Mouse (Mus musculus): ENCODE results near the gene Mllt3.
A peak's percentile ranks its signal among the peaks of the same experiment; 100 is the strongest.

Gene Mllt3

DNA sequence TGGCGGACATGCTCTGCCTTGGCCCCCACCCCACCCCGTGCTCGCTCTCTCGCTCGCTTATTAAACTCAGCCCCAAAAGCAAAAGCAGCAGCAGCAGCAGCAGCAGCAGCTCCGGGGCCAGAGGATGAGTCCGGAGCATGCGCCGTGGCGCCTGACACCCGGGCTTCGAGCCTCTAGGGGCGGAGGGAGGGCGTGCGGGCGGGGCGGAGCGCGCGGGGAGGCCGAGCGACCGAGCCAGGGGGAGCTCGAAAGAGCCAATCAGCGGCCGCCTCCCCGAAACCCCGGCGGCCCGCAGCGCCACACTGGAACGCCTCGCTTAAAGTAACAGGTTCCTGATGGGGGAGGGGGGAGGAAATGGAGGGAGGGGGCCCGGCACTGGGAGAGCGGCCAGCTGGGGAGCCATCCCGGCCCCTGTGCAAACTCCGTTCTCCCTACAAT is at the start of gene Mllt3:
Mllt3 (minus strand) TSS at position 149 of the 438 bp plus-strand sequence.
- DNase-seq (ENCODE audit: low read depth, low spot score): peak; percentile 94

DNA sequence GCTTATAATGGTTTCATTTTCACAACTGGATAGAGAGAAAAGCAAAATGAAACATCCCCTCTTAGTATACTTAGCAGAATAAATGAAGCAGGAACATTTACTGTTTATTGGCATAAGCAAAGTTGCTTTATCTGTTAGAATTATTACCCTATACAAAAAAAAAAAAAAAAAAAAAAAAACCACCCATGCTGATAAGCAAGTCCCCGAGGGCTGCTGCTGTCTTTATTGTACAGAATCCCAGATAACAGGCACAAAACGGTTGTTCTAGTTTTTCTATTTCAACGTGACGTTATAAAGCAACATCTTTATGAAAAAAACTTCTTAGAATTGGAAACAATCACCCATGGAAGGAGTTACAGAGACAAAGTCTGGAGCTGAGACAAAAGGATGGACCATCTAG is 49.2 kb upstream of the Mllt3 start:
- DNase-seq (ENCODE audit: low read depth, low spot score): no peak

DNA sequence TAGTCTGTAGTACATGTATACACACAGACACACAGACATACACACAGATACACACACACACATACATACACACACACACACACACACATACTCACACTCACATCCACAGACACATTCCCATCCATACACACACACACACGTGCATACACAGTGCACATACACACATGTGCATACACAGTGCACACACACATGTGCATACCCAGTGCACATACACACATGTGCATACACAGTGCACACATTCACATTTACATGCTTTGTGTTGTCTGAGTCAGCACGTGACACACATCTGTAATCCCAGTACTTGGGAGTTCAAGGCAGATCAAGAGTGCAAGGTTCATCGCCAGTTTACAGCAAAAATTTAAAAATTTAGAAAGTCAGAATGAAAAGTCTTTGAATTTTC is 48.7 kb upstream of the Mllt3 start:
- DNase-seq (ENCODE audit: low read depth, low spot score): no peak

DNA sequence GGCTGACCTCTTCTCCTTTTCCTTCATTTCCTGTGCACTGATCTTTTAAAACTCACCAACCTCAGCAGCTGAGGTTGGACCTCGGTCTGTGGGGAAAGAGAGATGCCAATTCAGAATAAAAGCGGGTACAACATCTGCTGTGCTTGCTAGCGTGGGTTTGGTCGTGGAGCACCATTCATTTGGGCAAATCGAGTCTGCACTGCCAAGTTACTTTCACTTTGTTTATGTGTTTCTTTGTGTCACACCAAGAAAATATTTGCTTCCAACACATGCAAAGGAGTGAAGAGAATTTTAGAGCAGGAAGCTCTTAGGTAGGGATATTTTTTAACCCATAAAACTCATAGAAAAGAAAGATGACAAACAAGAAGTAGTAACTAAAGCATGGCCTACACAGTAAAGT is 48.3 kb upstream of the Mllt3 start:
- DNase-seq (ENCODE audit: low read depth, low spot score): no peak

DNA sequence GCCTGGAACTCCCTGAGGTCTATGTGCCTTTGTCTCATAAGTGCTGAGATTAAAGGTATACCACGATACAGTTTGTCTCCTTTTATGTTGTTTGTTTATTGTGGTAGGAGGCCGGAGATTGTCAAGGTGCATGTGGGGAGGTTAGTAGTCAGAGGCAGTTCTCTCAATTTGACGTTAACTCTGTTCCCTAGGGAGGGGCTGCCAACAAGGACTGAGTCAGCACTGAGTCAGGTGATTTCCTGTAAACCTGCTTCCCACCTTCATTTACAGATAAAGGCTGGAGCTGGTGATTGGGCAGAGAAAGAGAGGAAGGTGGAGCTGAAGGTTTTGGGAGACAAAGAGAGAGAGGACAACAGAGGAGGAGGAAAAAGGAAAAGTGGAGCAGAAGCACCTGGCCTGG is 45.8 kb upstream of the Mllt3 start:
- DNase-seq (ENCODE audit: low read depth, low spot score): no peak

DNA sequence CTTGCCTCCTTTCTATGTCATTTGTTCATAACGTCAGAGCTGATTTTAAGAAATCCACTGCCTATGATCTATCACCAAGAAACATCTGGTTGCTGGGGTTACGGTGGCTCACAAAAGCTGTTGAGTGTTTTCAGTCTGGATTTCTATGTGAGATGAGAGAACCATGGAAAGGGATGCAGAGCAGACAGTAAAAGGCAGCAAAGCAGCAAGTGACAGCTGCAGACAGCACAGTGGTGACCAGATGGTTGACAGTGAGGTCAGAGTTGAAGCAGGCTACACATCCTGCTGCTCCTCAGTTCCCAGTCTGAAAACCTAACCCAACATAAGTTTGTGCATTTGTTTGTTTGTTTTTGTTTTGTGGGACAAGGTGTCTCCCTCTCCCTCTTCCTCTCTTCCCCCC is 42.2 kb upstream of the Mllt3 start:
- no peak for DNase-seq (ENCODE audit: low read depth, low spot score)

DNA sequence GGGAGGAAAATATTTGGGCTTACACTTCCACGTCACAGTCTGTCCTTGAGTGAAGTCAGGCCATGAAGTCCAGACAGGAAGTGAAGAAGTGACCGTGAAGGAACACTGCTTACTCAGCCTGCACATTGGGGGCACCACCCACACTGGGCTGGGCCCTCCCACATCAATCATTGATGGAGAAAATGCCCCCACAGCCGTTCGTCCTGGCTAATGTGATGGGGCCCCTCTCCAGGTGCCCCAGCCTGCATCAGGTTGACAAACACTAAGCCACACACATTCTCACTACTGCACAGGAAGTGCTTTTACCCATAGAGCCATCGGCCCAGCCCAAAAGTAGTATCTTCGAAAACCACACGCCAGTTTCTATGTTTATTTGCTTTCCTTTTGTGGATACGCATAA is 13.1 kb upstream of the Mllt3 start:
- DNase-seq (ENCODE audit: low read depth, low spot score): no peak

DNA sequence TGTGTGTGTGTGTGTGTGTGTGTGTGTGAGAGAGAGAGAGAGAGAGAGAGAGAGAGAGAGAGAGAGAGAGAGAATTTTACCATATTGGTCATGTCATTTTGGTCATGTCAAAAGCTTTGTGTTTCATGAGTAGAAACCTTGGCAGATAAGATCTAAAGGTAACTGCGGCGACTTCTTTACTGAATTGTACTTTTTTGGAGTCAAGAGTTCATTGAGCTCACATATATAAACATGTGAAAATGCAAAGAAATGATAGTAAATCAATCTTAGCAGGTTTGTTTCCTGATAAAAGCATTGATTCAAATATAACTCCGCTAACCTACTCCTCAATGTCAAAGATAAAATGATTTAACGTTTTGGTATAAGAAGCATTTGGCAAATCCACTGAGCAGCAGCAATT is 12.0 kb upstream of the Mllt3 start:
- no peak for DNase-seq (ENCODE audit: low read depth, low spot score)

DNA sequence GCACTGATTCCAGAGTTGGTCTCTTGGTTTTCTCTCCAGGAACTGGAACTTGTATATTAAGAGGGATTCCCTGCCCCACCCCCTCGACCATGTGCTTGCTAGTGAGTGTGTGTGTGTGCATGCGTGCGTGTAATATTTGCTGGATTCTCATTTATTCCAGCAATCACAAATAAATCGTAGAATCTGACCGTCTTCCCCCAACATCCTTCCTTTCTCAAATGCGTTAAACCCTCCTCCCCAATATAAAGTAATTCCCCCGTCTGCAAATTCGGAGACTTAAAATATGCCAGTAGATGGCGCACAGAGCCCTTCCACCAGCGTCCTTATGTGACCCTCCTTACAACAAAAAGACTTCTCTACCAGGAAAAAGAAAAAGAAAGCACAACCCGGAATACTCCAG is 2.2 kb upstream of the Mllt3 start:
- peak; percentile 29 for DNase-seq (ENCODE audit: low read depth, low spot score)

DNA sequence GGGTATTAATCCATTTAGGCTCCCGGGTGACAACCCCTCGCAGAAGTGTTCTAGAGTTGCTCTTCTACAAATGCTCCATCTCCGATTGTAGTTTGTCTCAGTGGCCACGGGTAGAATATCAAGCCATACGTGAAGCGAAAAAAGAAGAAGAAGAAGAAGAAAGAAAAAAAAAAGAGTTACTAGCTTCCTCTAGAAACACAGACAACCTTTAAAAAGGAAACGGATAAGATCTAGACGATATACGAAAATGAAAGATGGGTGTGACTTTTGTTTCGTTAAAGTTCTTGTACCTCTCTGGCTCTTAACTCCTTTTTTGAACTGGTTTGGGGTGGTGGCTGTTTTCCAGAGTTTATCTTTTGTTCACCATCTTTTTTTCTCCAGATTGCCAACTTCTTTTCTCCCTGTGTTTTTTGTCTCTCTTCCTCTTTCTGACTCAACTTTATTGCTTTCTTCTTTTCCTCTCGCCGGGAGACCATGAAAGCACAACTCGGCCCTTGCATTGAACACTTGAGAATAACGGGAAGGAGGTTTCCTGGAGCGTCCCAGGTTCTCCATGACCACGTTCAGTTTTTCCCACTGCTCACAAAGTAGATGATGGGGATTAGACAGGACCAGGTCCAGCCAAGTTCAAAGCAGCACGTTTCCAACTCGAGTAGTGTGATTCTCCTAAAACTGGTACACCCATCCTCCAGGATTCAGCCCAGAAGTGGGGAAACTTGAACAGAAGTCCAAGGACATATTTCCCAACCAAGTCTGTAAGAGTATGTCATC is 1.4 kb upstream of the Mllt3 start:
- DNase-seq (ENCODE audit: low read depth, low spot score): no peak

DNA sequence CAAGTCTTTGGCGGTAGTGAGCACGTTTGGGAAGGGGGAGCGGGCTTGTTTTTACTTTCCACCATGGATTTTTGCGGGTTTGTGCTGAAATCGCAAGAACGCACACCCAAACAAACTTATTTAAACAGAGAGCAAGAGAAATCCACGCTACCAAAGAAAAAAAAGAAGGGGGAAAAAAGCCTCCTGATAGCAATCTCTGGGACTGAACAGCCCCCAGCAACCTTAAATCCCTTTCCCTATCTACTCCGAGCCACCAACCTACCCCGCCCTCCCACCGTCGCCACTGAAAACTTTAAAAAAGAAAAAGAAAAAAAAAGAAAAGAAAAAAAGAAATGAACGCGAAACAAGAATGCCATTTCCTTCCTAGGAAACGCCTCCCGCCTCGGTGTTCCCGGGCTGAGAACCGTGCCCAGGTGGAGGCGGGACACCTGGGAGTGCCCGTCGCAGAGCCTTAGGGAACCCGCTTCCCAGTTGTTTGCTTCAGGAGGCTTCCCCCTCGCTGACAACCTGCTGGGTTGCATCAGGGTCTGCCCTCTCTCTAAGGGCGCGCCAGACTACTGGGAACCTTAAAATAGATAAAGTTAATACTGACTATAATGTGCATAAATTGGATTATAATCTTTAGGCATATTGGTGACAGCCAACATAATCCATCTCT is 694 bp upstream of the Mllt3 start:
- DNase-seq (ENCODE audit: low read depth, low spot score): no peak

DNA sequence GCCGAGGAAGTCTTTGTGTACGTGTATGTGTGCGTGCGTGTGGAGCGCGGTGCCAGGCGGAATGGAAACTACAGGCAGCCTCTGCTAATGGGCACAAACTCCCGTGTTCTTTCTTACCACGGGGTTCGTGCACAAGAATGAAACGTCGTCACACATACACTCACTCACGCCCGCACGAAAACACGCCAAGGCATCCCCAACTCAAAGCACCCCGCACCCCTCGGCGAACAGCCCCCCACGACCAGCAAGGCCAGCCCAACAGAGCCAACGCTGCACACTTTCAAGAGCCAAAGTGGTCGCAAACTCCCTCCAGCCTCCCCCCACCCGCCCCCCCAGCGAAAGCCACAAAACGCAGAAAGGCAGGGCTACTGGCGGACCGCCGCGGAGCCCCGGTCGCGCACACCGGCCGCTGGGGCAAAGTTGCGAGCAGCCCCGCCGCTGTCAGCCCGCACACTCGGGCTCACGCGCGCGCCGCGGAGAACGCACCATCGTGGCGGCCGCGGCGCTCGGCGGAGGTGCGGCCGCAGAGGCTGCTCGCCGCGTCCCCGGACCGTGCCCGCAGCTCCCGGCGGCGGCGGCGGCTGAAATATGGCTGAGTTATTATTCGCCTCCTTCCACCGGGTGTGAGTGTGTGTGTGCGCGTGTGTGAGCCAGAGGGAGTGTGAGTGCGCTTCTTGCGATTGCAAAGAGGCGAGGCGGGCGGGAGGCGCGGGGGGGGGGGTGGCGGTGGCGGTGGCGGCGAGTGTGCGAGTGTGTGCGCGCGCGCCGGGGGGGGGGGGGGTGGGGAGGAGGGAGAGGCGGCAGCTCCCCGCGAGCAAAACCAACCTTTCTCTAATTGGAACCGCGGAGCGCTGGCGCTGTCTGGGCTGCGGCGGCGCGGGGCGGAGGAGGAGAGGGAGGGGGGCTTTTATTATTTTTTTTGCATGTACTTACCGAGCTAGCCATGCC is 739 bp downstream of the Mllt3 start:
- no peak for DNase-seq (ENCODE audit: low read depth, low spot score)

DNA sequence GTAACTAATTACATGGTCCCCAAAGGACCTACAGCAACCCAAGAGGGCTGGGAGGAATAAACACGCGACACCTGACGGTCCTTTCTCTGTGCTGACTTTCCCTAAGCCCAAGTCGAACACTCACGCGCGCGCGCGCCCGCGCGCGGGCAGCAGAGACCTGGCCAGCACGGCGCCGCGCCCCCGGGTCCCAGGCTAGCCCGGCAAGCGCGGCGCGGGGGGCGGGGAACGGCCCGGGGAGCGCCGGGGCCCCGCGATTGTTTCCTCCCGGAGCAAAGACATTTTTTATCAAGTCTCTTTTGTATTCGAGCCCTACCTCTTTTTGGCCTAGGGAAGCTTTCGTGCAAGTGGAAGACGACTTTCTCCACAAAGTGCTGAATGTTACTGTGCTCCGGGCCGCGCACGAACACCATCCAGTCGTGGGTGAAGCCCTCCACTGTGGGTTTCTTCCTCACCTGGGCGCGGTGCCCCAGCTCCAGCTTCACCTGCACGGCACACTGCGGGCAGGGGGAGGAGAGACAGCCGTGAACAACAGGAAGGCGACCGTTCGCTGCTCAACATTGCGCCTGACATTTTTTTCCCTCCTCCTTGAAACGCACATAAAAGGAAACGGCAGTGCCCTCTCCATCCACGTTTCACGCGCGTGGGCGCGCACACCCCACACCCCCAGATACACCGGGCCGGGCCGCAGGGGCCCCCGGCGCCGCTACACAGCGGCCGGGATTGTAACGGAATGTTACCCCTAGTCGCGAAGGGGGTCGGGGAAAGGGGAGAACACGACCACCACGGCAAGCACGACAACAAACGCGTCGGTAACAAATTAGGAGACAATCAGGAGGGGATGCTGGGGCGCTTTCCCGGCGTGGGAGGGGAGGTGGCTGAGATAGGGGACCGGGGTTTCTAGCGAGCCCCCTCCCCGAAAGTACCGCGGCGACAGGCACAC is 1.7 kb downstream of the Mllt3 start:
- no peak for DNase-seq (ENCODE audit: low read depth, low spot score)

DNA sequence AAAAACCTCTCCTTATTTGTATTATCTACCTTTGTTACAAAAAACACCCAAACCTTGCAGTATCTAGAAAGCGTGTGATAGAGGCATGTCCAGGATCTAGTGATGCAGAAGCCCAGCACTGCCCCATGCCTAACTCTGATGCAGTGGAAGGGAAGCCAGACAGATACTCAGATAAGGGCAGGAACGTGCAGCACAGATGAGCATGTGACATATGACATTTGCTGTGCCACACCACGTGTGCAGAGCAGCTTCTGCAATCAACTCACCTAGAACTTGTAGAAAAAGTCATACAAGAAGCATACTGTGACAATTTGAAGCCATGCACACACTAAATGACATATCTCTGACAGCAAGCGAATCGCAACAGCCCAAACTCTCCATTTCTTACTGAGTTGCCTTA is 9.6 kb downstream of the Mllt3 start:
- DNase-seq (ENCODE audit: low read depth, low spot score): no peak

DNA sequence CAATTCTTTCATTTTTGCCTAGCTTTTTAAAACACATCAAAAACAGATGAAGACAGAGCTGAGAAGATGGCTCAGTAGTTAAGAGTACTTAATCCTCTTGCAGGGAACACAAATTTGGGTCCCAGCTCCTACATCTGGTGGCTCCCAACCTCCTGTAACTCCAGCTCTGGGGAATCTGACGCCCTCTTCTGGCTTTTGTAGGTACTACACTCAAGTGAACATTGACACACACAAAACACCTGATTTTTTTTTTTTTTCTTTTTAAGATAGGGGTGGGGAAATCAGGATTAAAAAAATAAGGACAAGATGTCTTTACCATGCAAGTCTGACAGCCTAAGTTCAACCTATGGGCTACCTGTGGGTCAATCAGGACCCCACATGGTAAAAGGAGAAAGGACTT is 10.5 kb downstream of the Mllt3 start:
- no peak for DNase-seq (ENCODE audit: low read depth, low spot score)

DNA sequence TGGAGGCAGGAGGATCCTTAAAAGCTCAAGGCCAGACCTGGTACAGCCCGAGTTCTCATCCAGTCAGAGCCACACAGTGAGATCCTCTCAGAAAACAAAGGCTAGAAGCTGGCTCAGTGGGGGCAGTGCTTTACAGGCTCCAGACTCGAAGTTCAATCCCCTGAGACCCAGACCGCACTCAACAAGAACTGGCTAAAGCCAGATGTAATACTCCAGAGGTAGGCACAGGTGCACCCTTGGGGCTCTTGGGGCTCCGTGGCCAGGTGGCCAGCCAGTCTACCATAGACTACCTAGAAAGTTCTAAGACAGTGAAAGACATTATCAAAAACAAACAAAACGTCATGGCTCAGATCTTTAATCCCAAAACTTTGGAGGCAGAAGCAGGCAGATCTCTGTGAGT is 12.7 kb downstream of the Mllt3 start:
- no peak for DNase-seq (ENCODE audit: low read depth, low spot score)

DNA sequence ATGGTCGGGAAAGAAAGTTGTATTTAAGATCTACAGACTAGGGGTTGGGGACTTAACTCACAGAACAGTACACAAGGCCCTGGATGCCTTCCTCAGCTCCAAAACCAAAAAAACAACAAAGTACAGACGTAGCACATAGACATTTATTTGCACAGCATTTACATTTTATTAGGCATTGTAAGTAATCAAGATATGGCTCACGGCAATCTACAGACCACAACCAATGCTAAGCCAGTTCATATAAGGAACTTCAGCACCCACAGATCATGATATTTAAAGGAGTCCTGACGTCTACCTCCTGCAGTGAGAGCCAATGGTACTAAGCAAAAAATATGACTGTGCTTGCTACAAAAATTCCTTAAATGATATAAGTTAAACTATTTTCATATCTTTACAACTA is 13.5 kb downstream of the Mllt3 start:
- DNase-seq (ENCODE audit: low read depth, low spot score): no peak

DNA sequence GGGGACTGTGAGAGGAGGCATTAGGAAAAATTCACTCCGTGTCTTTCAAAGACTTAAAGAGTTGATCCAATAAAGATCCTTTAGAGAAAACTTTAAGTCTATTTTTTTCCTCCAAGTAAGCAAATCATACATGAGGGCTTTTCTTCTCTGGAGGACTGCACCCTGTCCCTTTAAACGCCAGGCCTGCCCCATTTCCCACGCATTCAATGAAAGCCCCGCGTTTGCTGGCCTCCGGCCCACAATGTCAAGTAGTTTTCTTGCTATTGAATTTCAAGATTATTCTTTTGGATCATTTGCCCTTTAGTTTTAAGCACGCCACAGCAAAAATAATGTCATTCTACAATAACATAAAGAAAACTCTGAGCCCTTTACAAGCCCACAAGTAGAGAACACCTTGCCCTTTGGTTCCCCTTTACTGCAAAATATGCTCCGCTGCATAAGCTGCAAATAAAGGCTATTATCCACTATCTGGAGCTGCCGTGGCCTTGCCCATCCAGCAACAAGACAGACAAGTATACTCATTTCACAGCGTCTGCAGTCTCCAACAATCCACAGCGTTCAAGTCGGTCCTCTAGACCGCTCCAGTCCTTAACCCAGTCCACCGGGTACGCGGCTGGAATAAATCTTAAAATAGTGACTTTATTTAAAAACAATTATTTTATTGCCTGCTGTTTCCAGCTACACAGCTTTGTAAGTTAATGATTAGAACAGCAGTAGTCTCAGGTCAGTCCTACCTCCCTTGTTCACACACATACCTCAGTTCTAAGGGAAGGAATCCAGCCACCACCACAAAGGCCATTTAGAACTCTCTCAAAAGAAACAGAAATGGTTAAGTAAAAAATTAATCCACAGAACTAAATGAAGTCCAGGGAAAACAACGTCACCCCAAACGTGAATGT is 15.5 kb downstream of the Mllt3 start:
- DNase-seq (ENCODE audit: low read depth, low spot score): no peak

DNA sequence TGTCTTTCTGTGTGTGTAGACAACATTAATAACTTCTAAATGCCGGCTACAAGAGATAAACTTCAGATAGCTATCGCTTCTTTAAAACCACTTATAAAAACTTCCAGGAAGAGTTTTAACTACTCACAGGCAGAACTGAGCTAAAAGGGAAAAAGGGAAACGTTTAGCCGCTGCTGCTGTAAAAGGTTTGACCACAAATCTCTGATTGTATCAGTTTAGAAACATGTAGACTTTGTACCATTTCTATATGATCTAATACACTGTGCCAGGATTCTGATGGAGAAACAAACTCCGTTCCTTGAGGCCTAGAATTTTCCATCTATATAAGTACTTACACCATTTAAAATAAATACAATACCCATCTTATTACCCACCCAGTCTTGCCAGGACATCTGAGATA is 17.4 kb downstream of the Mllt3 start:
- no peak for DNase-seq (ENCODE audit: low read depth, low spot score)

DNA sequence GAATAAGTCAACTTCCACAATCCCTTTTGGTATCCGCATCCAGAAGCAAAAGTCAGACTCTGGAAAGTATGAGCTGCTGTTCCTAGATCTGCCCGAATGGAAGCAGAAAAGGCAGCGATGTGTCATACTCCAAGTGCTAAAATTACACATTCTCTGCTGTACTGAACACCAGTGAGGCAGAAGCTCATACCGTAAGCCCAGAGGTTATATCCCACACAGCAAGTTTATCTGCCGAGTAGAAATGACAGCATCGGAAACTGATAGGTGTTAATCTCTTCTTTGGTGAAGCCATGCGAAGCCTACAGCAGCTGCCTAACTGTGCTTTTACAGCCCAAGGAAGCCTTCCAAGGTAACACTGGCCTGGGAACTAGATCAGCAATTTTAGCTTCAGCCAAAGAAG is 17.9 kb downstream of the Mllt3 start:
- peak; percentile 7 for DNase-seq (ENCODE audit: low read depth, low spot score)
